In genomic region chr2:166485361-166485760, GRCm38 (mm10) we compare ENCODE assay signal across 17 mouse cellular contexts.
A peak's percentile ranks its signal among the peaks of the same experiment; 100 is the strongest.
DNase-seq lines count a peak whose midpoint lies in the region; ATAC-seq lines count a peak whose summit lies in the region.
"Had no signal": no experiment of that assay in that cellular context is flagged by ENCODE, and none has a peak within 500 bp of the region (broad histone marks: within the 10 kb centered on the region; RNA-seq: fewer than 3 reads in every experiment).

No protein-coding gene starts in this region.

- peak; percentile 53; the same call in 1 of the 2 replicates for ATAC-seq in kidney, embryonic 14.5 days (ENCODE audit: low FRiP score, low TSS enrichment)
- no peak for ATAC-seq in embryonic facial prominence, embryonic 13.5 days (ENCODE audit: insufficient number of reproducible peaks, insufficient read depth, low FRiP score, low TSS enrichment, low read depth)
- 0 out of 2 replicates have a peak, but pooled peaks have one; percentile 35 for ATAC-seq in intestine, embryonic 16.5 days
- no peak for ATAC-seq in stomach, embryonic 16.5 days (ENCODE audit: insufficient read depth, low FRiP score)
- no peak for ATAC-seq in erythroblast, adult 5-6 weeks (replicated peaks; ENCODE audit: low FRiP score, poor library complexity, severe bottlenecking)
- ATAC-seq: CD4-positive, CD25-positive, alpha-beta regulatory T cell, adult 4 months; forebrain, embryonic 15.5 days had no signal

- no peaks in the 10 kb centered on the region for H3K36me3 ChIP-seq in kidney, embryonic 14.5 days (ENCODE audit: control insufficient read depth, insufficient read depth, low read length)
- no peaks in the 10 kb centered on the region for H3K36me3 ChIP-seq in embryonic facial prominence, embryonic 13.5 days
- no peaks in the 10 kb centered on the region for H3K36me3 ChIP-seq in intestine, embryonic 16.5 days (ENCODE audit: control insufficient read depth, insufficient read depth, low read length)
- H3K36me3 ChIP-seq in stomach, embryonic 16.5 days (ENCODE audit: control insufficient read depth, insufficient read depth, low read length): no peaks in the 10 kb centered on the region
- H3K36me3 ChIP-seq: forebrain, embryonic 15.5 days; G1E; hindbrain, embryonic 15.5 days had no signal

- no peak for DNase-seq in kidney, postnatal 10 days
- DNase-seq in B cell, adult 2 months: no peak
- DNase-seq: cerebellum, postnatal 14 days; embryo, embryonic 11 days; layer of hippocampus, postnatal 36 days; lung, postnatal 14 days; right cerebral cortex, adult 18-20 months; thymus, postnatal 25 days had no signal

- WGBS in kidney, embryonic 14.5 days: 44% methylated on average over 6 of the region's 6 CpGs
- WGBS in embryonic facial prominence, embryonic 13.5 days: 73% methylated on average over 6 of the region's 6 CpGs
- 64% methylated on average over 6 of the region's 6 CpGs for WGBS in intestine, embryonic 16.5 days
- 54% methylated on average over 6 of the region's 6 CpGs for WGBS in stomach, embryonic 16.5 days

- H3K27ac ChIP-seq in kidney, embryonic 14.5 days (ENCODE audit: low read depth, low read length): peak overlapping the region; percentile 71; the same call in 1 of the 2 replicates
- 0 out of 2 replicates have a peak overlapping the region, but pooled peaks have one; percentile 28 for H3K27ac ChIP-seq in embryonic facial prominence, embryonic 13.5 days
- H3K27ac ChIP-seq in intestine, embryonic 16.5 days (ENCODE audit: low read length): peak overlapping the region; percentile 68
- peak overlapping the region; percentile 76 for H3K27ac ChIP-seq in stomach, embryonic 16.5 days (ENCODE audit: low read length)
- H3K27ac ChIP-seq: forebrain, embryonic 15.5 days; hindbrain, embryonic 15.5 days had no signal

- H3K4me2 ChIP-seq in kidney, embryonic 14.5 days (replicated peaks; ENCODE audit: low read depth, low read length): no peak overlapping the region
- H3K4me2 ChIP-seq in embryonic facial prominence, embryonic 13.5 days: no peak overlapping the region
- no peak overlapping the region for H3K4me2 ChIP-seq in intestine, embryonic 16.5 days (ENCODE audit: low read depth, low read length)
- H3K4me2 ChIP-seq in stomach, embryonic 16.5 days (ENCODE audit: low read depth, low read length): no peak overlapping the region
- H3K4me2 ChIP-seq: forebrain, embryonic 15.5 days; hindbrain, embryonic 15.5 days had no signal

- no peak overlapping the region for H3K4me3 ChIP-seq in kidney, embryonic 14.5 days (ENCODE audit: low read length)
- H3K4me3 ChIP-seq in embryonic facial prominence, embryonic 13.5 days: no peak overlapping the region
- no peak overlapping the region for H3K4me3 ChIP-seq in intestine, embryonic 16.5 days (ENCODE audit: low read length)
- no peak overlapping the region for H3K4me3 ChIP-seq in stomach, embryonic 16.5 days (replicated peaks; ENCODE audit: low read length)
- H3K4me3 ChIP-seq: forebrain, embryonic 15.5 days; hindbrain, embryonic 15.5 days had no signal

- no peak overlapping the region for H3K9ac ChIP-seq in kidney, embryonic 14.5 days (ENCODE audit: low read depth, low read length)
- no peak overlapping the region for H3K9ac ChIP-seq in embryonic facial prominence, embryonic 13.5 days
- peak overlapping the region; percentile 33; the same call in 1 of the 2 replicates for H3K9ac ChIP-seq in intestine, embryonic 16.5 days (ENCODE audit: low read depth, low read length)
- H3K9ac ChIP-seq in stomach, embryonic 16.5 days (ENCODE audit: low read length): peak overlapping the region; percentile 39; the same call in 1 of the 2 replicates
- H3K9ac ChIP-seq: forebrain, embryonic 15.5 days; hindbrain, embryonic 15.5 days had no signal

- H3K9me3 ChIP-seq in kidney, embryonic 14.5 days (ENCODE audit: control insufficient read depth, low read length): no peaks in the 10 kb centered on the region
- no peaks in the 10 kb centered on the region for H3K9me3 ChIP-seq in embryonic facial prominence, embryonic 13.5 days
- no peaks in the 10 kb centered on the region for H3K9me3 ChIP-seq in intestine, embryonic 16.5 days (ENCODE audit: control insufficient read depth, low read length)
- no peaks in the 10 kb centered on the region for H3K9me3 ChIP-seq in stomach, embryonic 16.5 days (replicated peaks; ENCODE audit: control insufficient read depth, low read length)
- H3K9me3 ChIP-seq: forebrain, embryonic 15.5 days; hindbrain, embryonic 15.5 days had no signal

- peaks cover 40% of the 10 kb centered on the region; the same call in 1 of the 2 replicates for H3K4me1 ChIP-seq in kidney, embryonic 14.5 days (ENCODE audit: control insufficient read depth, insufficient read depth, low read length)
- H3K4me1 ChIP-seq in embryonic facial prominence, embryonic 13.5 days: peaks cover 58% of the 10 kb centered on the region
- peaks cover 20% of the 10 kb centered on the region for H3K4me1 ChIP-seq in intestine, embryonic 16.5 days (ENCODE audit: control insufficient read depth, insufficient read depth, low read length)
- peaks cover 26% of the 10 kb centered on the region for H3K4me1 ChIP-seq in stomach, embryonic 16.5 days (ENCODE audit: control insufficient read depth, insufficient read depth, low read length)

- H3K27me3 ChIP-seq in kidney, embryonic 14.5 days (ENCODE audit: control insufficient read depth, insufficient read depth, low read length): no peaks in the 10 kb centered on the region
- no peaks in the 10 kb centered on the region for H3K27me3 ChIP-seq in embryonic facial prominence, embryonic 13.5 days
- H3K27me3 ChIP-seq in intestine, embryonic 16.5 days (replicated peaks; ENCODE audit: control insufficient read depth, insufficient read depth, low read length): no peaks in the 10 kb centered on the region
- no peaks in the 10 kb centered on the region for H3K27me3 ChIP-seq in stomach, embryonic 16.5 days (ENCODE audit: control insufficient read depth, insufficient read depth, low read length)
- H3K27me3 ChIP-seq: forebrain, embryonic 15.5 days; hindbrain, embryonic 15.5 days had no signal

Comparison
In these comparisons a context has a peak if more than half of its experiments do, and no peak if none do; other contexts are left out.
1. ATAC-seq: peak in kidney, embryonic 14.5 days (single experiment) and intestine, embryonic 16.5 days (single experiment); none in embryonic facial prominence, embryonic 13.5 days (single experiment), stomach, embryonic 16.5 days (single experiment) and erythroblast, adult 5-6 weeks (single experiment).
2. H3K9ac ChIP-seq: peak in intestine, embryonic 16.5 days (single experiment) and stomach, embryonic 16.5 days (single experiment); none in kidney, embryonic 14.5 days (single experiment) and embryonic facial prominence, embryonic 13.5 days (single experiment).
3. Peak in every context shown above with its lines, with median percentiles within 50 percentile points of each other: H3K27ac ChIP-seq.